Comparison of ENCODE assay signal across 22 mouse cellular contexts in genomic region chr2:59520663-59521062, GRCm38 (mm10). TPM values are rescaled to one million over a fixed set of nuclear protein-coding genes. Genes with fewer than 3 reads are reported as not detected.
"Had no signal": no experiment of that assay in that cellular context is flagged by ENCODE, and none has a peak within 500 bp of the region (broad histone marks: within the 10 kb centered on the region; RNA-seq: fewer than 3 reads in every experiment).

No protein-coding gene starts in this region.

- H3K27me3 ChIP-seq: liver, embryonic 13.5 days; liver, embryonic 15.5 days; lung, embryonic 15.5 days; neural tube, embryonic 12.5 days had no signal

- ATAC-seq: liver, postnatal 0 days; midbrain, embryonic 16.5 days had no signal

- H3K27ac ChIP-seq: liver, embryonic 13.5 days; liver, embryonic 15.5 days; lung, embryonic 15.5 days; midbrain, embryonic 10.5 days; neural tube, embryonic 12.5 days had no signal

- H3K4me1 ChIP-seq: liver, embryonic 15.5 days; neural tube, embryonic 12.5 days had no signal

- H3K4me2 ChIP-seq: liver, embryonic 13.5 days; liver, embryonic 15.5 days; lung, embryonic 15.5 days; neural tube, embryonic 12.5 days had no signal

- DNase-seq: liver, embryonic 13.5 days; liver, postnatal 0 days; lung, adult 2 months; lung, postnatal 10 days; lung, postnatal 4 days; midbrain, embryonic 14.5 days; retina, postnatal 1 day; right cerebral cortex, adult 18-20 months; right cerebral cortex, postnatal 25 days; right cerebral cortex, postnatal 4 days; spleen, adult 18-20 months; thymus, adult 18-20 months; thymus, postnatal 14 days; thymus, postnatal 36 days had no signal

- H3K36me3 ChIP-seq: liver, embryonic 13.5 days; liver, embryonic 15.5 days; lung, embryonic 15.5 days; midbrain, embryonic 10.5 days; neural tube, embryonic 12.5 days had no signal

- H3K4me3 ChIP-seq: liver, embryonic 13.5 days; liver, embryonic 15.5 days; lung, embryonic 15.5 days; midbrain, embryonic 10.5 days; neural tube, embryonic 12.5 days had no signal

- H3K9ac ChIP-seq: liver, embryonic 13.5 days; liver, embryonic 15.5 days; liver, postnatal 0 days; lung, embryonic 15.5 days; neural tube, embryonic 12.5 days had no signal

- H3K9me3 ChIP-seq: liver, embryonic 13.5 days; liver, embryonic 15.5 days; lung, embryonic 15.5 days; midbrain, embryonic 10.5 days; neural tube, embryonic 12.5 days had no signal

RNA-seq across cellular contexts. Expression of gene Dapl1, which starts 36.2 kb away (rescaled TPM):
- total RNA-seq: megakaryocyte-erythroid progenitor cell, adult 5-6 weeks had no signal
- polyA plus RNA-seq: liver, embryonic 15.5 days; liver, postnatal 0 days; neural tube, embryonic 12.5 days; neural tube, embryonic 14.5 days; small intestine, adult 2 months had no signal
